Mouse (Mus musculus): ENCODE measurements around the gene Sec14l2.
A peak's percentile ranks its signal among the peaks of the same experiment; 100 is the strongest.

Gene Sec14l2

GRCm38 (mm10) chr11:4053586-4053985 lies 69.6 kb downstream of the Sec14l2 start:
- DNase-seq (ENCODE audit: low read depth, low spot score): peak; percentile 88

GRCm38 (mm10) chr11:4048438-4048837 lies 74.8 kb downstream of the Sec14l2 start:
- no peak for DNase-seq (ENCODE audit: low read depth, low spot score)

DNA sequence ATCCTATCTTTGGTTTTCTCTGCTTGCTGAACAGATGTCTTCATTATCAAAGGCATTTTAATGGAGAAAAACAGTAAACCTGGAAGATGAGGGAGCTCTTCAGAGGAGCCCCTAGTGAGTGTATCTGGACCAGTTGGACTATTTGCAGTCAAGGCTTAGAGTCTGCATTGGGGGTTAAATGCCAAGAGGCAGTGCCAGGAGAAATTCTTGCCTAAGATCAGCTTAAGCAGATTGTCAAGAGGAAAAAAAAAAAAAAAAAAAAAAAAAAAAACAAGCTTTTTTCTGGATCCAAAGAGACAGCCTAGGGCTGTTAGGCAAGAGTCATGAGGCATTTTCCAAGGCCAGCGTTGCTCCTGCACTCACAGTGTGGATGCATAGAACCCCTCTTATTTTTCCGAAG lies 75.4 kb downstream of the Sec14l2 start:
- DNase-seq (ENCODE audit: low read depth, low spot score): no peak

Data from ZHBTc4 (cell line).